Mouse (Mus musculus): ENCODE measurements around the gene Uqcrc2.

Uqcrc2 gene

DNA sequence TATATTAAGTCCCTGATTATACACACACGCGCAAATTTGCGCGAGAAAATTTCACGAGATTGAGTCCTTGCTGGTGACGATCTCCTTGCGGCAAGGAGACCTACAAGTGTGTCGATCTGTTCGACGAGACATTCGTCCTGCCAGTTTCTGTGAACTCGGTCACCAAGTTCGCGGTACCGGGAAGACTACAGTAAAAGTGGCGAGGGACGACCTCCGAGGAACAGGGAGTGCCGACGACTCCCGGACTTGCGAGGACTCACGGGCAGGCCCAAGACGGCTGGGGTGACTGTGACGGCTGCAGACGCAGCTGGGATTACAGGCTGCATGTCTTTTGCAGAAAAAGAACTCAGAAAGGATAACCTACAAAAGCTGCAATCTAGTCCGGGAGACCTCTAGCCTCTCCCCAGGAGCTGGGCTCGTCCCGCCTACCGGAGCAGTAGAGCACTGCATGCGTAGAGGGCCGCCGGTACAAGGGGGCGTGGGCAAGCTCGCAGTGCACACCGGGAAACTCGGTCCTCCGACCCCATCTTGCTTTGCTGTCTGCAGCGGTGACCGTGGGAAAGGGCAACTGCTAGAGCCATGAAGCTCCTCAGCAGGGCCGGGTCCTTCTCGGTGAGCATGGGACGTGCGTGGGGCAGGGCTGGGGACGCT is at the start of gene Uqcrc2:
Uqcrc2 (plus strand) TSS at position 466 of the 651 bp plus-strand sequence.
- DNase-seq = peak; percentile 93

DNA sequence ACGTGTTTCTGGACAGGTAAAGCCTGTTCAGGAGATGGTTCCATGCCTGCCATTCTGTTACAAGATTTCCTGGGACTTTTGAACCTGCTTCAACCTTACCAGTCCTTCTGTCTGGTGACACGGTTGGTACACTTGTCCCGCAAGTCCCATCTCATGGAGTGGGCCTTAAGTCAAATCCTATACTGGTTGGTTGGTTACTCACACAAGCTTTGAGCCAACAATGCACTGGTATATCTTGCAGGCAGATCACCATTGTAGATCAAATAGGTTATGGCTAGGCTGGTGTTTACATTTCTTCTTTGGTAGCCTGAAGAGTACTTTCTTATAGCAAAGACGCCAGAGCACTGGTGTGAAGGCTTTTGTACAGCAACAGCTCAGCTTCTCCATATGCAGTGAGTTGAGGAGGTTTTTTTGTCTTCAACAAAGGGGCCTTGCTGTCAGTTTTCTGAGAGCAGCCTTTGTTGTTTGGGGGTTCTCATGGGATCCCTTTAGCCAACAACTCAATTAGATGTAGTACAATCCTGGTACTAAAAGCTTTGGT is 37.7 kb upstream of the Uqcrc2 start:
- DNase-seq = no peak

DNA sequence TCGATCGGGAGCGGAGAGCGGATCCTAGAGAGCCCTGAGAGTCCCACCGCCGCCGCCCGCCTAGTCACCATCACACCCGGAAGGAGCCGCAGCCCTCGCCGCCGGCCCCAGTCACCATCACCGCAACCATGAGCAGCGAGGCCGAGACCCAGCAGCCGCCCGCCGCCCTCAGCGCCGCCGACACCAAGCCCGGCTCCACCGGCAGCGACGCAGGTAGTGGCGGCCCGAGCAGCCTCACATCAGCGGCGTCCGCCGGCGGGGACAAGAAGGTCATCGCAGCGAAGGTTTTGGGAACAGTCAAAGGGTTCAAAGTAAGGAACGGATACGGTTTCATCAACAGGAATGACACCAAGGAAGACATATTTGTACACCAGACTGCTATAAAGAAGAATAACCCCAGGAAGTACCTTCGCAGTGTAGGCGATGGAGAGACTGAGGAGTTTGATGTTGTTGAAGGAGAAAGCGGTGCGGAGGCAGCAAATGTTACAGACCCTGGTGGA is 37.2 kb upstream of the Uqcrc2 start:
- peak; percentile 37 for DNase-seq

DNA sequence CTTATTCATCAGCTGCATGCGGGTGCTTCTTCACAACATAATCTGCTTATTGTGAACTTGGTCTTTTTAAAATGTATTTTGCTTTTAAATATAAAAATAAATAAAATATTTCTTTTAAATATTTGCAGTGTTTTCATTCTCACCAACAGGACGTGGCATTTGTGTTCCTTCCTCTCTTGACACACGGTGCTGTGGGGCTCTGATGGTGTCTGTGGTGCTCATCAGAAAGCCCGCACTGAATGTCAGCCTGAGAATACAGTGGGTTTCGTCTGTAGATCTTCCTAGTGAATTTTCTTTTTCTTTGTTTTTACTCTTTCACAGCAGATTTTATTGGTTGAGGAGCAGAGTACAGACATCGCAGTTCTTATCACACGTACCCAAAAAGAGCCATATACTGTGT is 36.6 kb upstream of the Uqcrc2 start:
- no peak for DNase-seq

DNA sequence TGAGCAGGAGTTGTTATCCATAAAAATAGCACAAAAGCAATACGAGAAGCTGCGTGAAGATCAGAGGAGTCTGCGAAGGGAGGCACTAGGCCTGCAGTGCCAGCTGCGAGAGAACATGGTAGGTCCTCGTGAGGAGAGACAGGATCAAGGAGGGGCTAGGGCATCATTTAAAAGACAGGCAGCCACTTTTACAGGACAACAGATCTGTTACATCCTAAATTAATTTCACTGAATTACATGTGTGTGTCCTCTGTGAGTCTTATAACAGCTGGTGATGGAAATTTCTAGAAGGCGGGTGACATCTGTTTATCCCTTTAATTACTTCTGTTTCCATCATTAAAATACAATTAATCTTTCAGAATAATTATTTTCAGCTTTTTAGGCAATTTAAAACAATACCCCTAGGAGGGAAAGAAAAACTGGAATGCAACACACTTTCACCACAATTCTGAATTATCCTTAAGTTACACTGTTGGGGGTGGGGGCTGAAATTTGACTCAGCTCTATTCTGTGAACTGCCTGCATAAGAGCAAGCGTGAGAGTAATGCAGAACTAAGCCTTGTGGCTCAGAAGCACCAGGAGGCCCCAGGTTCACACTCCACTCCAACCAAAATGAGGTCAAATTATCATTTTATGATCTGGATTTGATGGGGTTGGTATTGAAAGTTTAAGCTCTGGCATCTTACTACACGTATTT is 14.8 kb upstream of the Uqcrc2 start:
- DNase-seq = no peak

DNA sequence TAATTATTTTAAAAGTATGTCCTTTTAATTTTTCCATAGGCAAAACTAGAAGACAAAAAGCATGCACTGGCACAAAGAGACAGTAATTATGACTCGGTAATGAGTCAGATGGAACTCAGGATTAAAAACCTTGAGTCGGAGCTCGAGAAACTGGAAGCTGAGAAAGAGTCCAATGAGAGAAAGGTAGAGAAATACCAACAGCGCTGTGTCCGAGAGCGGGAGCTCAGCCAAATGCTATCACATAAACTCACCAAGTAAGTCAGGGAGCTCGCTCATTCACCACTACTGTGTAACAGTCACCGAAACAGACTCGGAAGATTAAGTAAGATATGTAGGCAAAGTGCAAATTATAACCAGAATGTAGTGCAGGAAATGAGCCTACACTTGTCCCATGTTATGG is 14.1 kb upstream of the Uqcrc2 start:
- no peak for DNase-seq

DNA sequence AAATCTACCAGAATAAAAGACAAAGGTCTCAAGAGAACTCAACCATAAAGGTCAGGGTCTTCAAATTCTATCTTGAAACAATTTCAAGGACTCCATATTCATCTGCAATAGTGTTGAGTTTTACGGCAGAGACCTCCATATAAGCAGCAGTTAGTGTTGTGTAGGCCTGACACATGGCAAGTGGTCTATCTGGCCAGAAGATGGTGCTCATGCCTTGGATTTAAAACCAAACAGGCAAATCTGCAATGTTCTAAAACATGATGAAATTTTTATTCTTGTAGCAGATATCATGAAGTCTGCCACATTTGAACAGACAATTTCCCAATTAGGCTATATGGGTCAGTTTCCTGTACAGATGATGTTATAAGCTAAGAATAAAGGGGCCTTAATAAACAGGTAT is 2.5 kb upstream of the Uqcrc2 start:
- peak; percentile 27 for DNase-seq

DNA sequence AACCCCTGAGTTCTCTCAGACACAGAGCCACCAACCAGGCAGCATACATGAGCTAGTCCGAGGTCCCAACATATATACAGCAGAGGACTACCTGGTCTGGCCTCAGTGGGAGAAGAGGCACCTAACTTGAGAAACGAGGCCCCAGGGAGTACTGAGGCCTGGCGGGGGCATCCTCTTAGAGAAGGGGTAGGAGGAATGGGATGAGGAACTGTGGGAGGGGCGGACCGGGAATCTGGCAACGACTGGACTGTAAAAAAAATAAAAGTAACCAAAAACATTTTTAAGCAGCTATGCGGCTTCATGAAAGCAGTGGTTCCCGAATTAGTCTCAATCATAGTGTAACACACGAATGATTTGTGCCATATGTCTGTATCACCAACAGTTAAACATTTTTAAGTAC is 675 bp upstream of the Uqcrc2 start:
- DNase-seq = peak; percentile 21

DNA sequence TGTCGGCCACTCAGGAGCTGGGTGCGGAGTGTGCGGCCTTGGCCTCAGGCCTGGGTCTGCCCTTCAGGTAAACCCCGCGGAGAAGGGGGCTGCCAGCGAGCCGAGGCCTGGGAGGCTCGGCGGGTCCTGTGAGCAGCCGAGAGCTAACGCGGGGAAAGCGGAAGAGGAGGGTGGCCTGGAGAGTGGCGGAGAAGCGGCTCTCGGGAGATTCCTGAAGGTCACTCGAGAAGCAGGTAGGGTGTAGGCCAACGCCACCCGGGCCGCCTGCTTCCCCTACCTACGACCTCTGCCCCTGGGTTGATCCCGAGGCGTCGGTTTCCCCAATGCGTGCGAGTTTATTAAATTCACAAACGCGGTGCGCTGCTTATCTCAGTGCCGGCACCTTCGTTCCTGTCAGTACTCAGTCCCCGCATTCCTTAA is 396 bp downstream of the Uqcrc2 start:
- DNase-seq = no peak

DNA sequence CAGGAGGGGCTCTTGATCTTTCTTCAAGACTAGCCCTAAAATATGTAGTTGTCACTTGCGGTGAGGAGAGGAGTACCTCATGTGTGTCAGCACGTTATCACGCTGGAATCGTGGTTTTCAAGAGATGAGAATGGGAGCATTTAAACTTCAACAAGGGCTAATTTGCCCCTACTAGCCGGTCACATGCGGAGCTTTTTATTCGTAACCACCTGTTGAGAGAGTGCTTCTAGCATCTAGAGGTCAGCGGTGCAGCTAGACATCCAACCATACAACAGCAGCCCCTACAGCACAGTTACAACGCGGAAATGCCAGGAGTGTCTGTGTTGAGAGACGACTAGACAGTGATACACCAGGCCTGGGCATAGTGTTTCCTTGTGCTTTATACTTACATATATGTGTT is 845 bp downstream of the Uqcrc2 start:
- no peak for DNase-seq

DNA sequence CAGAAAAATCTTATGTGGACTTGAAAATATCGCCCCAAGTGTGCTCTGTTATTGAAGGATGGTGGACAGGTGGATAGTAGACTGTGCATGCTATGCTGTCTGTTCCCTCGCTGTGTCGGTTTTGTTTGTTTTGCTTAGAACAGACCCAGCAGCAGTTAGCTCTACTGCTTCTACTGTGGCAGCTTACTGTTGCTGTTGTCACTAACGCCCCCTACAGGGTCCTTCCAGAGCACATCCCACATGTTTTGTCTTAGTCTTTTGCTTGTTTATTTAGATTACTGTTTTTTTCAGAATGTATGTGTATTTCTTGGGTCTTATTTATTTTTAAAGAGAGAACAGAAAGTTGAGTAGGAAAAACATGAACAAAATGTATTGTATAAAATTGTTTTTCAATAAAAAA is 8.2 kb downstream of the Uqcrc2 start:
- no peak for DNase-seq

DNA sequence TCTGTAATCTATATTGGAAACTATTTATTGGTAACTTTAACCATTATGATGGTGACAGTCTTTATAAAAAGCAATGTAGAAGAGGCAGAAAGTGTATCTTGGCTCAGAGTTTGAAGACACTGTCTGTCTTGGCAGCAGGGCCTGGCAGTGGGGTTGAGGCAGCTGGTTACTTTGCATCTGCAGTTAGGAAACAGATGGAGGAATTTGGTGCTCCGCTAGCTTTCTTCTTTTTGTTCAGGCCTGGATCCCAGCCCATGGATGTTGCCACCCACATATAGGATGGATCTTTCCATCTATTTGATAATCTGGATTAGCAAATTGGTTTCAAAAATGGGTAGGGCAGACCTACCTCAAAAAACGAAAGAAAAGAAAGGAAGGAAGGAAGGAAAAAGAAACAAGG is 12.9 kb downstream of the Uqcrc2 start:
- no peak for DNase-seq

DNA sequence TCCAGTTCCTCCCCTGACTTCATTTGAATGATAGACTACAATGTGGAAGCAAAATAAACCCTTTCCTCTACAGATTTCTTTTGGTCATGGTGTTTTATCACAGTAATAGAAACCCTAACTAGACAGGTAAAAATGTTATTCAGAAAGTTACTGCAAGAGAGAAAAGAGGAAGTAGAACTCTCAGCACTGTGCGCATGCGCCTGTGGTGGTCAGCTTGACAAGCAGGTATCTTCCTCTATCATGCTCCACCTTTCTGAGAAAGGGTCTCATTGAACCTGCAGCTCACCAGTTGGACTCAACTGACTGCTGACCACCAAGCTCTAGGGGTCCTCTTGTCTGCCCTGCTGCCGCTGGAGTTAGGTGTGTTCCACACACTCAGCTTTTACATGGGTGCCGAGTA is 27.1 kb downstream of the Uqcrc2 start:
- DNase-seq = no peak

DNA sequence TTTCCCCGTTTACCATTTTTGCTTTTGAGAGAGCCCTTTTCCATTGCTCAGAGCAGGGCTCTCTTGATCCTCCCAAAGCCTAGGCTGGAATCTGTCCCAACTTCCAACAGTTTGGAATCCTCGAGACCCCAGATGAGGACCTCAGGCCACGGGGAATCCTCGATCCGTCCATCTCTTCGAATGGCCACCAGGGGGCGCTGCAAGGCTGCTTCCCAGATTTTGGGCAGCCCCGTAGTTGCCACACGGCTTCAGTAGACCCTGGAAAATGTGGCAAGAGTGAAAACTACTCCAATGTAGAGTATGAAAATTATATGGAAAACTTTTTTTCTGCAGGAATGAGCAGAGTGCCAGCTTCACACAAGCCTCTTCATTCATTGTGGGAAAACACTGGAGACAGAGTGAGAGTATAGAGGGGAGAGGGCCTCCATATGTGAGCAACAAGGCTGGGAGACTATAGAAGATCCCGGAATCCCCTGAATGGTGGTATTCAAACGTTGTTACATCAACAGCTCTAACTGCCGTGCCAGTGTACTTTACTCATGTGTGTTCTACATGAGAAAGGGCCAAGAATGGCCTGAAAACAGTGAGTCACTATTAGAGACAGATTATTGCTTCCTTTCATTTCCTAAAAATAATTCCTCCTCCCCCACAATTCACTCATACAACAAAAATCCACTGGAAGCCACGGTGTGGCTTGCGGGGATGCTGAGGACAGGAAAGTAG is 35.3 kb downstream of the Uqcrc2 start, which contains the start of gene Pdzd9:
Pdzd9 (minus strand) TSS at position 191 of the 723 bp plus-strand sequence.
- DNase-seq = peak; percentile 88

DNA sequence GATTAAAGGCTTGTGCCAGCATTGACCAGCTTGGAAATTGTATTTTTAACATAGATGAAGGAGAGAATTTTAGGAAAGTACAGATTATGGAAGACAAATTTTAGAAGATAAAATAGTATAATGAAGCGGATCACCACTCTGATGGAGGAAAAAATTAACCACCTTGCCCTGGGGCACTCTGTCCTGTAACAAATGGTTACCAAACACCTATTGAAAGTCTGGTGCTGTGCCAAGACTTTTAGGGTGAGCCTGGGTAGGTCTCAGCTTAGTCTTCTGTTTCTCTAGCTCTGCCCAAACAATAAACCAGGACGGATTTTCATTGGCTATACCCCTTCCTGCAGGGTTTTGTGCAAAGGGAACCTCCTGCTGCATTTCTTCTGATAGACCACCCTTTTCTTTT is 36.3 kb downstream of the Uqcrc2 start:
- no peak for DNase-seq

DNA sequence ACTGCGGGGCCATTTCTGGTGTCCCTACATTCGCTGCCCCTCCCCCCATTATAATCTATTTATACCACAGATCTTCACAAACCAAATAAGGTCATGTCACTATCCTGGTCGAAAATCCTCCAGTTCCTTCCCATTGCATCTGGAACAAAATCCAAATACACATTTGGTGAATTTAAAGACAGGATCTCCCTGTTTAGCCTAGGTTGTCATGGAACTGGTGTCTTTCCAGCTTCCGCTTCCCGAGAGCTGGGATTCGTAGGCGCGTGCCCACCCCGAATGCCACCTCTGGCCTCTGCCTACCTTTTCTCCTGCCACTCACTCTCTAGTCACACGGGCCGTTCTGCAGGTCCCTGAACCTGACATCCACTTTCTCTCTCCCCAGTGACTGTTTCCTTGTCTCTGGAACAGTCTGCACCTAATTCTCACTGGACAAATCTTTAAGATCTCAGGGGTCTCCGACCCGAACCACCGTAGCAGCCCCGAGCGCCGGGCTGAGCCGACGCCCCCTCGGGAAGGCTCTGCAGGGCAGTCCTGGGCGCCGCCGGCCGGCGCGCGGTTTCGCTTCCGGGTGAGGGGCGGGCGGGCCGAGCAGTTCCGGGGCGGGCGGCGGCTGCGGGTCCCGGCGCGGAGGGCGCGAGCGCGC is 42.1 kb downstream of the Uqcrc2 start, which contains the start of gene Mosmo:
Mosmo (plus strand) TSS at position 618 of the 643 bp plus-strand sequence.
- DNase-seq = peak; percentile 88

DNA sequence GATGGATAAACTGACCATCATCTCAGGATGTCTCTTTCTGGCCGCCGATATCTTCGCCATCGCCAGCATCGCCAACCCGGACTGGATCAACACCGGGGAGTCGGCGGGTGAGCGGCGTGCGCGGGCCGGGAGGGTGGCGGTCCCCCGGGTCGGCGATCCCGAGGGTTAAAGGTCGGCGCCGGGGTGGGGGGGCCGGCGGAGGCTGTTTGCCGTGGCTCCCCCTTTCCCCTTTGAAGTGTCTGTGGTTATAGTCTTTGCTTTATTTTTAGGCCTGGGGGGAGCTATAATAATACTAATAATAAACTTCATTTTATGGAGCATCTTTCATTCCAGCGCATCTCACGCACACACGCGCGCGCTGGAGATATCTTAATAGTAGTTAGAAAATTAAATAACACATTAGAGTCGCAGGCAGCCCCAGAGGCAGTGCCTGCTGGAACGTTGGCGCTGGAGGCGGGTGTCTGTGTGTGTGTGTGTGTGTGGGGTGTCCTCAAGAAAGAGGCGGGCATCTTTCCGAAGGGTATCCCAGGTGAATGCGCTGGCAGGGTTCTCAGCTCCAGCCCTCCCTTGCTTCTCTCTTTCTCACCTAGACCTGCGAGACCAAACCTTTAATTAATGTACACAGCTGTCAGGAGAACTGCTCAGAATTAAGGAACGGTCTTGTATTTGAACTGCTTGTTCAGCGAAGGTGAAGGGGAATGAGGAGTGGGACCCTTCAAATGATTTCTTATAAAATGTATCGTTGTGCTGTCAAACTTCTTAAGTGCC is 43.0 kb downstream of the Uqcrc2 start:
- peak; percentile 66 for DNase-seq

DNA sequence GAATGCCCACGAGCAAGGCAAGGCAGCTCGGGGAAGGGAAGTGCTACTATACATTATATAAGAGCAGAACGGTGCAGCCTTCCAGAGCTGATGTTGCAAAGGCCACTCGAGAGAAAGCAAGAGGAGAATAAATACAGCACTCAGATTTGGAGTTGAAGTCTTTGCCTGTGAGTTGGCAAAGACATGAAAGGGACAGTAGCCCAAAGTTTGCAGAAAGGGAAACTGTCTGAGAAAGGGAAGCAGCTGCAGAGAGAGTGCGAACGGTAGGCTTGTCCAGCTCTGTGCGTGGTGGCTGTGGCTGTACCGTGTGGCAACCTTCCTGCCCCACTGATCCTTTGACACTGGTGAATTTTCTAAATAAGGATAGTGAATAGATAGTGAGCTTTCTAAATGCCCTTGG is 44.0 kb downstream of the Uqcrc2 start:
- DNase-seq = no peak

DNA sequence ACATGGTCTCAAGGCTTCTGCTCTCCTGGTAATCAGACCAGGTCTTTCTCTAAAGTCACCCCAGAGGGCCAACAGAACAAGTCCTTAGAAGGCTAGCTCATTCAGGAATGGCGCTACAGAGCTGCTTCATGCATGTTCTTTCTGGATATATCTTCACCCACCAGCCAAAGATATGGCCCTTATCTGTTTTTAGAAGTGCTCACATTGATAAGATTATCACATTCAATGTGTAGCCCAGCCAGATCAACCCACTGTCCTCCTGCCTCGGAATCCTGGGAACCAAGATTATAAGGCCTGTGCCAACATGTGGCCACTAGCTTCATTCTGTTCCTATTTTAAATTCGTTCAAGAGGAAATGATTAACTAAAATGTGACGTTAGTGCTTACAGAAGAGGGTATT is 47.0 kb downstream of the Uqcrc2 start:
- no peak for DNase-seq

DNA sequence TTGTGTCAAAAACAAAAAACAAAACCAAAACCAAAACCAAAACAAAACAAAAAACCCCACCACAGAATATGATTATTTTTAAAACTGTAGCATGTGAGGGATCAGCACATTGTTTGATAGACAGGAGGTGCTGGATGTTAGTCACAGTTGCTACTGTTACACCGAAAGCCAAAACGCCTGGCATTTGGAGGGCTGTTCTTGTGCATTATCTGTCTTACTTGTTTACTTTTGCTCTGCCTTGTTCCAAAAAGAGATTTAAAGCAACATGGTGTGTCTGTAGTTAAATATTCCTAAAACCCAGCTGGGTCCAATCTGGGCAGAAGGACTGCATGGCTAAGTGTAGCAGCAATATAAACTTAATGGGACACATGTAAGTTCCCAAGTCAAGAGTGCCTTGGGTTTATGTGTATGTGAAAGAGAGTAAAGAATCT is 49.8 kb downstream of the Uqcrc2 start:
- no peak for DNase-seq

DNA sequence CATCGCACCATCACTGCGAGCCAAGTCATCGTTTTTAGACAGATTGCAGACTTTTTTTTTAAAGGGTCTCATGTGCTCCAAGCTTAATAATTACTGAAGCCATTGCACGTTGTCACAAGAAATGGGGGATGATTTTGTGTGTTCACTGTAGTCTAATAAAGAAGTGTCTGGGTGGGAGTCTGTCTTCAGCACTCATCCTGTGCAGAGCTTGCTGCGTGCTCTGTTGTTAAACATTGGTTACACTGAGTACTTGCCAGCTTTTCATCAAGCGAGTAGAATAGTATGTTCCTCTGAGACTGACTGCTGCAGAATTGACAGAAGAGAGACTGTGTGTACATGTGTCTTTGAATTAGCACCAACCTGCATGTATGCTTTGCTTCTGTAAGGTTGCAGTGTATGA is 50.3 kb downstream of the Uqcrc2 start:
- DNase-seq = no peak

DNA sequence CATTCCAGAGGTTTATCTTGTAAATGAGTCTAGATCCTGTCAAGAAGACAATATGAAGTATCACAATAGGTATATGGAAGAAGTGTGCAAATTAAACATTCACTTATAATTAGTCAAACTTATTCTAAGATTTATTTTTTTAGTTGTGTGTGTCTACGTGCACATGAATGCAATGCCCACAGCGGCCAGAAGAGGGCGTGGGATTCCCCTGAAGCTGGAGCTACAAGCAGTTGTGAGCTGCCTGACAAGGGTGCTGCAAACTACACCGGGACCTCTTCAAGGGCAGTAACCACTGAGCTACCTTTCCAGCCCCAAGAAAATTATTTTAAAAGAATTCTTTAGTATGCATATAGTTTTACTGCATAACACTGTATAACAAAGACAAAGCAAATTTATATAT is 55.7 kb downstream of the Uqcrc2 start:
- DNase-seq = peak; percentile 39

Data from kidney, postnatal 10 days (tissue).